Mouse (Mus musculus) CH12.LX (cell line): Measurements from ENCODE around the gene P3h2. TPM values are rescaled to one million over a fixed set of nuclear protein-coding genes. Genes with fewer than 3 reads are reported as not detected.

Source experiments
- DNase-seq: peaks from one replicate; pipeline ENCODE4 v3.0.0-alpha.2; 2013; ENCODE audit errors: extremely low read depth
- H3K27ac ChIP-seq: 2 replicates; pipeline ENCODE4 v1.5.1; 2012; ENCODE audit warnings: low read depth, mild to moderate bottlenecking, control low read depth, moderate library complexity; ENCODE audit not compliant: insufficient read depth
- H3K27me3 ChIP-seq: replicated peaks from 2 replicates; pipeline ENCODE3; 2012; ENCODE audit warnings: inconsistent platforms
- H3K36me3 ChIP-seq, 2 experiments: replicated peaks in 1 of 2; 2 replicates each; pipeline versions ENCODE3 to v1.6.1; 2012; ENCODE audit warnings: inconsistent platforms in 1 of 2, low read length in 1 of 2, mild to moderate bottlenecking in 1 of 2, mixed read lengths in 1 of 2, moderate library complexity in 1 of 2; ENCODE audit not compliant: control insufficient read depth in 1 of 2, insufficient read depth in 1 of 2
- H3K4me1 ChIP-seq, 2 experiments: 2 replicates each; pipeline ENCODE4 v1.6.1; 2012; ENCODE audit warnings: inconsistent platforms in 1 of 2, moderate library complexity in 1 of 2; ENCODE audit not compliant: insufficient read depth in 2 of 2, control insufficient read depth in 1 of 2
- H3K4me2 ChIP-seq: 2 replicates; pipeline ENCODE4 v1.6.1; 2012; ENCODE audit warnings: low read depth, mild to moderate bottlenecking, control low read depth; ENCODE audit not compliant: poor library complexity, insufficient read depth, severe bottlenecking
- H3K4me3 ChIP-seq, 3 experiments: fragments of 150-350 bp in 1 of 3; sonication (generic) in 1 of 3; replicated peaks in 1 of 3; 2 replicates each; pipeline versions ENCODE3 to v1.5.1; 2011 to 2012; ENCODE audit warnings: low read depth in 2 of 3, low read length in 2 of 3, mild to moderate bottlenecking in 2 of 3, moderate library complexity in 2 of 3, control low read depth in 1 of 3, improper control_type of control experiment in 1 of 3, inconsistent platforms in 1 of 3, mixed read lengths in 1 of 3; ENCODE audit not compliant: poor library complexity in 1 of 3
- H3K79me2 ChIP-seq: replicated peaks from 2 replicates; pipeline ENCODE4 v1.6.1; 2012; ENCODE audit warnings: mild to moderate bottlenecking, moderate library complexity; ENCODE audit not compliant: control insufficient read depth, poor library complexity, insufficient read depth, severe bottlenecking; ENCODE audit errors: extremely low read depth
- H3K9ac ChIP-seq: 2 replicates; pipeline ENCODE4 v1.6.1; 2012; ENCODE audit warnings: low read depth, mild to moderate bottlenecking, control low read depth, moderate library complexity; ENCODE audit not compliant: insufficient read depth
- H3K9me3 ChIP-seq: replicated peaks from 2 replicates; pipeline ENCODE3; 2012; ENCODE audit warnings: low read length, inconsistent platforms, mixed read lengths
- BHLHE40 ChIP-seq: IDR thresholded peaks from 2 replicates; pipeline ENCODE4 v1.6.1; 2011; ENCODE audit warnings: mild to moderate bottlenecking, low read depth, low read length, improper control_type of control experiment
- CTCF ChIP-seq, 2 experiments: IDR thresholded peaks in 1 of 2; conservative IDR thresholded peaks in 1 of 2; 2 replicates each; pipeline ENCODE4 v1.5.1; 2011 to 2012; ENCODE audit warnings: low read depth in 2 of 2, low read length in 2 of 2, improper control_type of control experiment in 1 of 2, inconsistent platforms in 1 of 2, mild to moderate bottlenecking in 1 of 2, moderate library complexity in 1 of 2
- EP300 ChIP-seq: IDR thresholded peaks from 2 replicates; pipeline ENCODE4 v1.6.1; 2011; ENCODE audit warnings: low read length, improper control_type of control experiment
- ETS1 ChIP-seq: conservative IDR thresholded peaks from 2 replicates; pipeline ENCODE4 v1.6.1; 2012; ENCODE audit warnings: low read depth, mild to moderate bottlenecking, inconsistent platforms, low read length, improper control_type of control experiment, moderate library complexity
- IRF4 ChIP-seq: IDR thresholded peaks from 2 replicates; pipeline ENCODE4 v1.6.1; 2014; ENCODE audit warnings: low read depth, mild to moderate bottlenecking, inconsistent platforms, low read length, improper control_type of control experiment
- JUN ChIP-seq: IDR thresholded peaks from 2 replicates; pipeline ENCODE4 v1.6.1; 2011; ENCODE audit warnings: low read depth, mild to moderate bottlenecking, low read length, improper control_type of control experiment, moderate library complexity; ENCODE audit not compliant: insufficient read depth
- JUND ChIP-seq: conservative IDR thresholded peaks from 2 replicates; pipeline ENCODE4 v1.6.1; 2011; ENCODE audit warnings: low read depth, low read length, improper control_type of control experiment
- KAT2A ChIP-seq: IDR thresholded peaks from 2 replicates; pipeline ENCODE4 v1.6.1; 2012; ENCODE audit warnings: low read length, improper control_type of control experiment, inconsistent platforms; ENCODE audit not compliant: insufficient replicate concordance
- MAFK ChIP-seq: IDR thresholded peaks from 2 replicates; pipeline ENCODE4 v1.6.1; 2011; ENCODE audit warnings: low read length, improper control_type of control experiment; ENCODE audit not compliant: insufficient replicate concordance
- MEF2A ChIP-seq: IDR thresholded peaks from 2 replicates; pipeline ENCODE4 v1.6.1; 2014; ENCODE audit warnings: low read depth, mild to moderate bottlenecking, inconsistent platforms, low read length, improper control_type of control experiment, borderline replicate concordance
- MYC ChIP-seq: IDR thresholded peaks from 2 replicates; pipeline ENCODE4 v1.6.1; 2011; ENCODE audit warnings: low read depth, mild to moderate bottlenecking, improper control_type of control experiment, low read length
- PAX5 ChIP-seq: IDR thresholded peaks from 2 replicates; pipeline ENCODE4 v1.6.1; 2012; ENCODE audit warnings: low read length, inconsistent platforms, mixed read lengths
- POLR2AphosphoS2 ChIP-seq: IDR thresholded peaks from 2 replicates; pipeline ENCODE4 v1.6.1; 2011; ENCODE audit warnings: low read depth, low read length, improper control_type of control experiment
- RAD21 ChIP-seq: IDR thresholded peaks from 2 replicates; pipeline ENCODE4 v1.6.1; 2011; ENCODE audit warnings: low read depth, mild to moderate bottlenecking, low read length, improper control_type of control experiment, moderate library complexity
- SMC3 ChIP-seq: IDR thresholded peaks from 2 replicates; pipeline ENCODE4 v1.6.1; 2011; ENCODE audit warnings: low read depth, low read length, improper control_type of control experiment
- TBP ChIP-seq: conservative IDR thresholded peaks from 2 replicates; pipeline ENCODE4 v1.6.1; 2011; ENCODE audit warnings: low read depth, low read length, improper control_type of control experiment
- USF1 ChIP-seq: IDR thresholded peaks from 2 replicates; pipeline ENCODE4 v1.6.1; 2014; ENCODE audit warnings: low read depth, mild to moderate bottlenecking, inconsistent platforms, low read length, improper control_type of control experiment
- dilution Hi-C: fragments of 300-500 bp; cut with MboI; formaldehyde crosslinking; loops from 2 replicates; pipeline ENCODE4 v1.14.3; 2020; ENCODE audit warnings: low sequenced_read_pairs; ENCODE audit not compliant: extremely low pct_unique_long_range_greater_than_20kb, extremely low pct_ligation_motif_present
- in situ Hi-C: fragments of 300-500 bp; cut with MboI; formaldehyde crosslinking; loops from 3 replicates; pipeline ENCODE4 v1.14.3; 2019; ENCODE audit warnings: low sequenced_read_pairs, low pct_ligation_motif_present, low pct_unique_long_range_greater_than_20kb, mixed read lengths
- polyA plus RNA-seq: library from polyadenylated mRNA; unstranded; fragments of >175 nt; gene quantifications from 2 replicates; pipeline ENCODE4 v1.2.1, GENCODE M21; 2012; ENCODE audit warnings: low read depth; ENCODE audit not compliant: insufficient read length
- total RNA-seq, 2 experiments: library from RNA; depleted of rRNA; stranded (reverse); fragments of 300-350 nt in 1 of 2; fragments of >200 nt in 1 of 2; gene quantifications; 2 replicates each; pipeline ENCODE4 v1.2.3; 2012 to 2014

The P3h2 gene
- total and polyA plus RNA-seq, 3 experiments = 0.08 to 0.73 (median 0.27) TPM

DNA sequence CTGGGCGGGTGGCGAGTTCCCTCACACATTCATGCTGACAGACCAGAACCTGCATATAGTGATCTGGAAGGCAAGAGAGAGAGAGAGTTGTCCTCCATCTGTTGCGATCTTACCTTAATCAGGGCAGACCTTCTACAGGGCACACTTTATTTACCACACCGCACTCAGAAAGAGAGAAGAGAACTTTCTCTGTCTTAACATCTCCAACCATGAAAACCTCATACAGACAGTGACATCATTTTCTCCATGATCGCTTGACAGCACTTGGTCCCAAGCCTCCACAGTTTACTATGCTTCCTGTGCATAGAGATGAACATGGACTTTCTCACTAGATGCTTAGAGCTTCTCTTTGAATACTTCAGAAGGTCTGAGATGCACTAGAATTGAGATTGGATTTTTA lies 118.4 kb downstream of the P3h2 start:
- H3K9ac ChIP-seq = no peak overlapping the region
- H3K4me3 ChIP-seq = no peak overlapping the region
- peaks cover 4 to 16% of the 10 kb centered on the region in 2 experiments; a peak in 2 of 4 replicates for H3K4me1 ChIP-seq
- no peaks in the 10 kb centered on the region for H3K79me2 ChIP-seq
- H3K27me3 ChIP-seq = no peaks in the 10 kb centered on the region
- no peaks in the 10 kb centered on the region for H3K36me3 ChIP-seq
- H3K4me2 ChIP-seq = no peak overlapping the region
- dilution Hi-C loops = no loop called here
- H3K9me3 ChIP-seq = no peaks in the 10 kb centered on the region
- in situ Hi-C loops = no loop called here
- peak; percentile 94 for TF ChIP-seq JUN
- TF ChIP-seq MEF2A = peak; percentile 58; the same call in 1 of the 2 replicates
- peak; percentile 87 for TF ChIP-seq BHLHE40
- TF ChIP-seq EP300 = peak; percentile 90
- TF ChIP-seq ETS1 = peak; percentile 77
- no peak for TF ChIP-seq SMC3
- no peak for TF ChIP-seq POLR2AphosphoS2
- peak; percentile 68 for TF ChIP-seq MAFK
- peak; percentile 88 for TF ChIP-seq JUND
- TF ChIP-seq MYC = 0 out of 2 replicates have a peak, but pooled peaks have one; percentile 22
- TF ChIP-seq USF1 = no peak
- TF ChIP-seq IRF4 = peak; percentile 50; the same call in 1 of the 2 replicates
- TF ChIP-seq PAX5 = no peak
- DNase-seq = peak; percentile 65
- no peak overlapping the region for H3K27ac ChIP-seq

- Histone ChIP-seq H3K27ac (no peak overlapping the region), H3K27me3 (no peaks in the 10 kb centered on the region), H3K79me2 (no peaks in the 10 kb centered on the region), H3K9me3 (no peaks in the 10 kb centered on the region), H3K36me3 (no peaks in the 10 kb centered on the region), H3K9ac (no peak overlapping the region), H3K4me3 (no peak overlapping the region), H3K4me2 (no peak overlapping the region), H3K4me1 (peaks cover 4 to 29% of the 10 kb centered on the region in 2 experiments; a peak in 2 of 4 replicates)
- peak; percentile 54 for DNase-seq
- TF ChIP-seq CTCF (conservative IDR thresholded peaks at IDR 0.05 in 1 of 2, IDR thresholded peaks at IDR 0.05 in 1 of 2; ENCODE audit: low read depth in 2 of 2, low read length in 2 of 2) (peak; percentile 69 to 74), KAT2A (no peak), TBP (no peak), RAD21 (peak; percentile 63), SMC3 (peak; percentile 63)
- dilution Hi-C loops (no loop called here), in situ Hi-C loops (no loop called here)
These were observed 121.9 kb downstream of the P3h2 start for GRCm38 (mm10) chr16:25983635-25984034.
